Mouse (Mus musculus) liver, embryonic 14.5 days (tissue): ENCODE measurements around the gene Gm4131.

Experiments used
- CTCF ChIP-seq: IDR thresholded peaks from 2 replicates; pipeline ENCODE4 v1.5.1; 2016; ENCODE audit warnings: antibody characterized with exemption, low read depth, control low read depth
- EP300 ChIP-seq: IDR thresholded peaks from 2 replicates; pipeline ENCODE4 v1.6.1; 2016; ENCODE audit warnings: antibody characterized with exemption, low read depth

DNA sequence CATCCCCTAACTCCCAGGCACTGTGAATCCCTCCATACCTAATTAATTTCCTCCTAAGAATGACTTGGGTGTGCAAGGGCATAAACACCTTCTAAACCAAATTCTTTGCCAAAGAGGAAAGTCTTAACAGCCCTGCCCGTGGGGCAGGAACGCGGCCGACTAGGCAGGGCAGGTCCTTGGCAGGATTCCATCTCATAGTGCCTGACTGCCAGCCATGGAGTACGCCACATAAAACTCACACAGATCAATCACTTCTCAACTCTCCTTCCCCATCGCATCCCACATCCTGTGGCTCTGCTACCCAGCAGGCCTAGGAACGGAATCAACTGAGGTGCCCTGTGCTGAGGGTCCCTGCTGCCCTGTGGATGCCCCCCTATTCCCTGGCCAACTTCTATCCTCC is 3.0 kb downstream of the Gm4131 start:
- no peak for TF ChIP-seq CTCF
- no peak for TF ChIP-seq EP300
